Mouse (Mus musculus): Measurements from ENCODE around the gene Slc50a1. TPM values are rescaled to one million over a fixed set of nuclear protein-coding genes. Genes with fewer than 3 reads are reported as not detected.

The Slc50a1 gene
- total and polyA plus RNA-seq, 2 experiments from 2014 or later = 33.7 to 50.7 TPM

DNA sequence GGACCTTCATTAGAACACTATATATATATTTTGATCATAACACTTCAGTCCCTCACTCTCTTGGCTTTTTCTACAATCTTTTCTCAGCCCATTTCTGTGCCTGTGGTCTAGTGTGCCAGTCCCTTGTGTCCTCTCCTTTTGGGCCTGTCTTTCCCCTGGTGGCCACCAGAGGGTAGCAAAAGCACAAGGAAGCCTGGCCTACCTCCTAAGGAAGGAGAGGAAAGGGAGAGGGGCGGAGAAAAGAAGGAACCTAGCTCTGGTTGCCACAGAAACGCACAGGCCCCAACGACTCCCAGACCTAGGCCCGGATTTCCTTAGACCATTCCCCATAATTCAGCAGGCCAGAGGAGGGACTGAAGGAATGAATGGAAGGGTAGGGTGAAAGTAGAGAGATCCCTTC is 46.5 kb upstream of the Slc50a1 start:
- Histone ChIP-seq H3K9me3 (replicated peaks; ENCODE audit: control insufficient read depth, low read length) (no peaks in the 10 kb centered on the region), H3K4me3 (ENCODE audit: low read depth, low read length) (no peak overlapping the region), H3K36me3 (replicated peaks; ENCODE audit: control insufficient read depth, insufficient read depth, low read length) (no peaks in the 10 kb centered on the region), H3K9ac (replicated peaks; ENCODE audit: low read depth, low read length) (no peak overlapping the region), H3K27ac (ENCODE audit: low read depth) (no peak overlapping the region), H3K4me2 (ENCODE audit: low read depth, low read length) (peak overlapping the region; percentile 63), H3K27me3 (ENCODE audit: control insufficient read depth, insufficient read depth, low read length) (peaks cover 58% of the 10 kb centered on the region), H3K4me1 (ENCODE audit: control insufficient read depth, insufficient read depth) (peaks cover 43% of the 10 kb centered on the region)
- 3% methylated on average over 4 of the region's 4 CpGs for WGBS
- peak; percentile 45; the same call in 1 of the 2 replicates for ATAC-seq (ENCODE audit: insufficient read depth, low read depth)
- TF ChIP-seq CTCF (IDR thresholded peaks at IDR 0.05; ENCODE audit: low read depth) (peak; percentile 98), EP300 (IDR thresholded peaks at IDR 0.05; ENCODE audit: low read depth) (no peak)
- DNase-seq (ENCODE audit: low spot score) = peak; percentile 77

DNA sequence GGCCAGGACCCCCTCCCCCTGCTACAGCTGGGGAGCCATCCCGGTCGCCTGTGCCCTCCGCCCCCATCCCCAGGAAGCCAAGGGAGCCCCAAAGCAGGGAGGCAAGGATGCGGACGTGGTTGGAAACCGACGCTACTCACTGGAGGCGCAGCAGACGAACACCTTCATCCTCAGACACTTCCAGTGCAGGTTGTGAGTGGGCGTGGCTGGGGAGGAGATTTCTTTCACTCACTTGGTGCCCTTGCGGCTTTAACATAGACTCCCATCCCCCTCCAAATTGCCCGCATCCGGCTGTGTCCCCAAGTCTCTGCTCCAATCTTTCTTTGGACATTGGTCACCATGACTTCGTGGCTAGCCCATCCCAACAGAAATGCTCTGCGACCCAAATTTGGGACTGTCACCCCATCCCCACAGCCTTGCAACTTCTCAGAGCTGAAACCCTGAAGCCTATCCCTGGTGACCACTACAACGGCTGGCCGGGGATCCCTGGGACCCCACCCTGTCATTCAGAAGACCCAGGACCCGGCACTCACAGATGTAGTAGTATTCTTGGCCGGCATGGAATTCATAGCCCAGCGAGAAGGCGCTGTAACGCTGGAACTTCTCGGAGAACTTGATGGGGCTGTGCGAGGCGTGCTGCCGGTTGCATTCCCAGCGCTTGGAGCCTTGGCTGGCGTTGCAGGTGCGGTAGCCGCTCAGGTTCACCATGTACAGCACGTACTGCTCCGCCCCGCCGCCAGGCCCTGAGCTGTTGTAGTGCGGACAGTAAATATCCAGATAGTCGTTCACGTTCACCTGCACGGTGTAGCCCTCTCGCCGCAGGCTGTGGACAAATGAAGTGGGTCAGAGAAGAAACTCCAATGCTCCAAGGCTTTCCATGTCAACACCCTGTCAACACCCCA is 45.8 kb upstream of the Slc50a1 start:
- Histone ChIP-seq H3K4me2 (ENCODE audit: low read depth, low read length) (peak overlapping the region; percentile 63), H3K27me3 (ENCODE audit: control insufficient read depth, insufficient read depth, low read length) (peaks cover 51% of the 10 kb centered on the region), H3K27ac (ENCODE audit: low read depth) (no peak overlapping the region), H3K9ac (replicated peaks; ENCODE audit: low read depth, low read length) (no peak overlapping the region), H3K9me3 (replicated peaks; ENCODE audit: control insufficient read depth, low read length) (no peaks in the 10 kb centered on the region), H3K36me3 (replicated peaks; ENCODE audit: control insufficient read depth, insufficient read depth, low read length) (no peaks in the 10 kb centered on the region), H3K4me3 (ENCODE audit: low read depth, low read length) (0 out of 2 replicates have a peak overlapping the region, but pooled peaks have one; percentile 26), H3K4me1 (ENCODE audit: control insufficient read depth, insufficient read depth) (peaks cover 37% of the 10 kb centered on the region)
- 22% methylated on average over 40 of the region's 40 CpGs for WGBS
- TF ChIP-seq CTCF (IDR thresholded peaks at IDR 0.05; ENCODE audit: low read depth) = no peak
- TF ChIP-seq EP300 (IDR thresholded peaks at IDR 0.05; ENCODE audit: low read depth) = no peak
- ATAC-seq (ENCODE audit: insufficient read depth, low read depth) (0 out of 2 replicates have a peak, but pooled peaks have one; percentile 4), DNase-seq (ENCODE audit: low spot score) (no peak)

DNA sequence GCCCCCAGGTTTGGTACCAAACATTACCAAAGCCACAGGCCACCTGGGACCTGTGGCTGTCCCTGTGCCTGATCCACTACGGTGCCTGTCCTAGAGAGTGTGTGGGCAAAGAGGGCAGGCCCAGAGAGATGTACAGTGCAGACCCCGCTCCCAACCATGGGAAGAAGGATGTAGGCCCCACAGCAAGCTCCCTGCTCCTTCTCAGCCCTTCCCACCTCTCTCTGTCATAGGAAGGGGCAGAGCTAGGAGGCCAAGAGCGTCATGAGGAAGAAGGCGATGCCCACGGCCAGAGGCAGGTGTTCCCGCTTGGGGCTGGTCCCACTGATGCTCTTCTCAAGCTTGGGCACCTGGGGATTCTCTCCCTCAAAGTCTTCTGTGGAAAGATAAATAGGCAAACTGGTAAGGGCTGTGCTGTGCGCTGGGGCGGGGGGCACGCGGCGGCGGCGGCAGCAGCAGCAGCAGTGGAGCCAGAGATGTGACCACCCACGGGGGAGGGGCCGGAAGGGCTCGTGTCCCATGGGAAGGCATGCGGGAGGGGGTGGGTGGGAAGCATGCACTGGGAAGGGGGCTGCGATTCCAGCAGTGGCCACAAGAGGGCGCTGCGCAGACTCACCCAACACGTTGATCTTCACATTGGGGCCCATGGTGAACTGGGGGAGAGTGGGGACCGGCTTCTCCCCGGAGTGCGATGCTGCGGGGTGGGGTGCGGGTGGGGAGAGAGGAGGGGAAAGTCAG is 45.0 kb upstream of the Slc50a1 start:
- H3K4me3 ChIP-seq (ENCODE audit: low read depth, low read length) = peak overlapping the region; percentile 26; the same call in 1 of the 2 replicates

DNA sequence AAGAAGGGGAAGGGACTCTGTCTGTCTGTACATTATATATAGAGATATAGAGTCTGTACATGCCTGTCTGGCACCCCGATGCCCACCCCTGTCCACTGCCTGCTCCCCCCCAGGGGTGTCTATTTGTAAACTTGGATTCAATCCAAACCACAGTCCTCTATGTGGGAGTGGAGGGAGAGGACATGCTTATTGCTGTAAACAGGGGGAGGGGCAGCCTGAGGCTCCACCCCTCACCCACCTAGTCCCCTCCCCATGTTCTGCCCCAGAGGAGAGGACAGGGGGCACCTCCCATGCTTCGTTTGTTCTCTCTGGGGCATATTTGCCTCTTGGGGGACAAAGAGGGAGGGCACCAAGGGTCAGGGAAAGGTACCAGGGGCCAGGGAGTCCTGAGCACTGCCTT is 44.4 kb upstream of the Slc50a1 start:
- no peak overlapping the region for H3K9ac ChIP-seq (replicated peaks; ENCODE audit: low read depth, low read length)
- TF ChIP-seq EP300 (IDR thresholded peaks at IDR 0.05; ENCODE audit: low read depth) (no peak), CTCF (IDR thresholded peaks at IDR 0.05; ENCODE audit: low read depth) (no peak)
- H3K36me3 ChIP-seq (replicated peaks; ENCODE audit: control insufficient read depth, insufficient read depth, low read length) = no peaks in the 10 kb centered on the region
- ATAC-seq (ENCODE audit: insufficient read depth, low read depth) = no peak
- peaks cover 27% of the 10 kb centered on the region; the same call in 1 of the 2 replicates for H3K4me1 ChIP-seq (ENCODE audit: control insufficient read depth, insufficient read depth)
- no peak overlapping the region for H3K4me3 ChIP-seq (ENCODE audit: low read depth, low read length)
- no peak overlapping the region for H3K27ac ChIP-seq (ENCODE audit: low read depth)
- H3K9me3 ChIP-seq (replicated peaks; ENCODE audit: control insufficient read depth, low read length) = no peaks in the 10 kb centered on the region
- 48% methylated on average over 2 of the region's 2 CpGs for WGBS
- peaks cover 37% of the 10 kb centered on the region for H3K27me3 ChIP-seq (ENCODE audit: control insufficient read depth, insufficient read depth, low read length)
- peak overlapping the region; percentile 63 for H3K4me2 ChIP-seq (ENCODE audit: low read depth, low read length)
- no peak for DNase-seq (ENCODE audit: low spot score)

More for the DNA sequence above, 45.0 kb upstream of the Slc50a1 start:
- Histone ChIP-seq H3K4me2 (ENCODE audit: low read depth, low read length) (peak overlapping the region; percentile 63), H3K9me3 (replicated peaks; ENCODE audit: control insufficient read depth, low read length) (no peaks in the 10 kb centered on the region), H3K36me3 (replicated peaks; ENCODE audit: control insufficient read depth, insufficient read depth, low read length) (no peaks in the 10 kb centered on the region), H3K4me1 (ENCODE audit: control insufficient read depth, insufficient read depth) (peaks cover 29% of the 10 kb centered on the region), H3K27ac (ENCODE audit: low read depth) (no peak overlapping the region), H3K9ac (replicated peaks; ENCODE audit: low read depth, low read length) (no peak overlapping the region), H3K27me3 (ENCODE audit: control insufficient read depth, insufficient read depth, low read length) (peaks cover 43% of the 10 kb centered on the region)
- WGBS = 8% methylated on average over 23 of the region's 26 CpGs
- TF ChIP-seq CTCF (IDR thresholded peaks at IDR 0.05; ENCODE audit: low read depth) (peak; percentile 74), EP300 (IDR thresholded peaks at IDR 0.05; ENCODE audit: low read depth) (no peak)
- DNase-seq (ENCODE audit: low spot score) = no peak
- ATAC-seq (ENCODE audit: insufficient read depth, low read depth) = peak; percentile 39; the same call in 1 of the 2 replicates

DNA sequence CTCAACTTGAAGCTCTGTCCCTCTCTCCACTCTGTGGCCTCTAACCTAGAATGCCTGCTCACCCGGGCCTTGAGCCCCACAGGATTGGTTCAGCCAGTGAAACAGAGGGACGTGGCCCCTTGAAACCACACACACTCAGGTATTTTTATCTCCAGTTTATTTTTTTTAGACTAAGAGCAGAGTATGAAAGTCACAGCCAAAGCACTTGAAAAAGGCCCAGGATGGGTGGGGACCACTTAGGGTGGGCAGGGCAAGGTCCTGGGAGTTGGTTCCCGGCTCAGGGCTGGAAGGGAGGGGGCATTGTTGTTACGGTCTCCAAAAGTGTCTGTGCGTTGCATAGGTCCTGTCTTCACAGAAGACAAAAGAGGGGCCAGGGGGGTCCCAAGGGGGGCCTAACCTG is 44.0 kb upstream of the Slc50a1 start:
- Histone ChIP-seq H3K4me1 (ENCODE audit: control insufficient read depth, insufficient read depth) (peaks cover 23% of the 10 kb centered on the region; the same call in 1 of the 2 replicates), H3K27ac (ENCODE audit: low read depth) (no peak overlapping the region), H3K4me3 (ENCODE audit: low read depth, low read length) (no peak overlapping the region), H3K36me3 (replicated peaks; ENCODE audit: control insufficient read depth, insufficient read depth, low read length) (no peaks in the 10 kb centered on the region), H3K4me2 (ENCODE audit: low read depth, low read length) (no peak overlapping the region), H3K9me3 (replicated peaks; ENCODE audit: control insufficient read depth, low read length) (no peaks in the 10 kb centered on the region), H3K9ac (replicated peaks; ENCODE audit: low read depth, low read length) (no peak overlapping the region), H3K27me3 (ENCODE audit: control insufficient read depth, insufficient read depth, low read length) (peaks cover 33% of the 10 kb centered on the region)
- TF ChIP-seq EP300 (IDR thresholded peaks at IDR 0.05; ENCODE audit: low read depth) (no peak), CTCF (IDR thresholded peaks at IDR 0.05; ENCODE audit: low read depth) (no peak)
- DNase-seq (ENCODE audit: low spot score) = no peak
- 53% methylated on average over 4 of the region's 5 CpGs for WGBS
- ATAC-seq (ENCODE audit: insufficient read depth, low read depth) = no peak

All from heart, postnatal 0 days (tissue).